Mouse (Mus musculus): Measurements from ENCODE around the gene Capn13. TPM values are rescaled to one million over a fixed set of nuclear protein-coding genes. Genes with fewer than 3 reads are reported as not detected.
"Not testable (repeated sequence)": the region's sequence is repeated elsewhere in the genome, so short reads cannot be mapped to it uniquely, and the experiment has no call there.

Capn13 gene
- total RNA-seq, 1 experiment: not detected

- no peak for DNase-seq (ENCODE audit: low read depth, low spot score)
- no peak overlapping the region for H3K9ac ChIP-seq (ENCODE audit: insufficient read depth, low read depth, low read length, poor library complexity, severe bottlenecking)
- no peak overlapping the region for H3K4me3 ChIP-seq (ENCODE audit: insufficient read depth in 1 of 2, low read depth in 1 of 2, low read length in 2 of 2, poor library complexity in 1 of 2, severe bottlenecking in 1 of 2)
- in situ Hi-C loops (cut with MboI; ENCODE audit: low sequenced_read_pairs in 2 of 2, unreplicated experiment in 2 of 2): no loop called here
- H3K36me3 ChIP-seq (ENCODE audit: control insufficient read depth, insufficient read depth, low read length, poor library complexity, severe bottlenecking): no peaks in the 10 kb centered on the region
- H3K9me3 ChIP-seq (ENCODE audit: control insufficient read depth, insufficient read depth, low read depth, low read length): no peaks in the 10 kb centered on the region
- TF ChIP-seq HCFC1 (IDR thresholded peaks at IDR 0.05; ENCODE audit: borderline replicate concordance, insufficient read depth, low read length) (no peak), CHD2 (IDR thresholded peaks at IDR 0.05; ENCODE audit: low read depth, low read length) (no peak), MAFK (IDR thresholded peaks at IDR 0.05; ENCODE audit: insufficient read depth, low read depth, low read length) (no peak), ZNF384 (IDR thresholded peaks at IDR 0.05; ENCODE audit: low read depth, low read length) (no peak), ZC3H11A (IDR thresholded peaks at IDR 0.05; ENCODE audit: borderline replicate concordance, low read depth, low read length) (no peak)
- H3K27ac ChIP-seq (ENCODE audit: insufficient read depth, low read depth, low read length, poor library complexity, severe bottlenecking): no peak overlapping the region
- no peaks in the 10 kb centered on the region for H3K4me1 ChIP-seq (ENCODE audit: control insufficient read depth in 2 of 2, insufficient read depth in 2 of 2, low read length in 2 of 2, poor library complexity in 1 of 2)
These were observed 107.4 kb downstream of the Capn13 start for GRCm38 (mm10) chr17:73293237-73293636.

DNA sequence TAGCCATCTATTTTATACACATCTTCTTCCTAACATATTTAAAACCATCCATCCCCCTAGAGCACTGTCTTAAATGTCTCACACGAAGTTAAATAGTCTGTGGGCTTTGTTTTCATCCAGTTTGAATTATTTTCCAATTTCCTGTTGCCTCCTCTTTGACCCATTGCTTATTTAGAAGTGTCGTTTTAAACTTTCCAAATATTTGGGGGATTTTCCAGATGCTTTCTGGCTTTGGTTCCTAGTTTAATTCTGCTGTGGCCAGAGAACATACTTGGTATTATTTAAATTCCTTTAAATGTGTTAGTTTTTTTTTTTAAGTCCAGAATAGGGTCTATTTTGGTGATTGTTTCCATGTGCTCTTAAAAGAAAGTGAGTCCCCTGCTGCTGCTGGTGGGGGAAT is 116.4 kb downstream of the Capn13 start:
- in situ Hi-C loops (cut with MboI; ENCODE audit: low sequenced_read_pairs in 2 of 2, unreplicated experiment in 2 of 2): no loop called here
- Histone ChIP-seq H3K9ac (ENCODE audit: insufficient read depth, low read depth, low read length, poor library complexity, severe bottlenecking) (no peak overlapping the region), H3K36me3 (ENCODE audit: control insufficient read depth, insufficient read depth, low read length, poor library complexity, severe bottlenecking) (no peaks in the 10 kb centered on the region), H3K27ac (ENCODE audit: insufficient read depth, low read depth, low read length, poor library complexity, severe bottlenecking) (no peak overlapping the region), H3K9me3 (ENCODE audit: control insufficient read depth, insufficient read depth, low read depth, low read length) (no peaks in the 10 kb centered on the region), H3K4me3 (ENCODE audit: insufficient read depth in 1 of 2, low read depth in 1 of 2, low read length in 2 of 2, poor library complexity in 1 of 2, severe bottlenecking in 1 of 2) (no peak overlapping the region), H3K4me1 (ENCODE audit: control insufficient read depth in 2 of 2, insufficient read depth in 2 of 2, low read length in 2 of 2, poor library complexity in 1 of 2) (no peaks in the 10 kb centered on the region)
- DNase-seq (ENCODE audit: low read depth, low spot score): no peak
- TF ChIP-seq ZNF384 (IDR thresholded peaks at IDR 0.05; ENCODE audit: low read depth, low read length): no peak

GRCm38 (mm10) chr17:73282702-73283101 is 118.0 kb downstream of the Capn13 start:
- in situ Hi-C loops (cut with MboI; ENCODE audit: low sequenced_read_pairs in 2 of 2, unreplicated experiment in 2 of 2); H3K27ac ChIP-seq (ENCODE audit: insufficient read depth, low read depth, low read length, poor library complexity, severe bottlenecking); H3K4me3 ChIP-seq (ENCODE audit: insufficient read depth in 1 of 2, low read depth in 1 of 2, low read length in 2 of 2, poor library complexity in 1 of 2, severe bottlenecking in 1 of 2): not testable (repeated sequence)

GRCm38 (mm10) chr17:73277770-73278169 is 122.9 kb downstream of the Capn13 start:
- H3K36me3 ChIP-seq (ENCODE audit: control insufficient read depth, insufficient read depth, low read length, poor library complexity, severe bottlenecking): no peaks in the 10 kb centered on the region
- DNase-seq (ENCODE audit: low read depth, low spot score): no peak
- no peak for TF ChIP-seq HCFC1 (IDR thresholded peaks at IDR 0.05; ENCODE audit: borderline replicate concordance, insufficient read depth, low read length)
- TF ChIP-seq ZC3H11A (IDR thresholded peaks at IDR 0.05; ENCODE audit: borderline replicate concordance, low read depth, low read length): no peak
- TF ChIP-seq MAFK (IDR thresholded peaks at IDR 0.05; ENCODE audit: insufficient read depth, low read depth, low read length): no peak
- no peak for TF ChIP-seq ZNF384 (IDR thresholded peaks at IDR 0.05; ENCODE audit: low read depth, low read length)
- TF ChIP-seq CHD2 (IDR thresholded peaks at IDR 0.05; ENCODE audit: low read depth, low read length): no peak
- H3K27ac ChIP-seq (ENCODE audit: insufficient read depth, low read depth, low read length, poor library complexity, severe bottlenecking): no peak overlapping the region
- H3K4me3 ChIP-seq (ENCODE audit: insufficient read depth in 1 of 2, low read depth in 1 of 2, low read length in 2 of 2, poor library complexity in 1 of 2, severe bottlenecking in 1 of 2): no peak overlapping the region
- in situ Hi-C loops (cut with MboI; ENCODE audit: low sequenced_read_pairs in 2 of 2, unreplicated experiment in 2 of 2): no loop called here
- no peaks in the 10 kb centered on the region for H3K4me1 ChIP-seq (ENCODE audit: control insufficient read depth in 2 of 2, insufficient read depth in 2 of 2, low read length in 2 of 2, poor library complexity in 1 of 2)
- no peak overlapping the region for H3K9ac ChIP-seq (ENCODE audit: insufficient read depth, low read depth, low read length, poor library complexity, severe bottlenecking)
- H3K9me3 ChIP-seq (ENCODE audit: control insufficient read depth, insufficient read depth, low read depth, low read length): no peaks in the 10 kb centered on the region

More at GRCm38 (mm10) chr17:73282702-73283101, 118.0 kb downstream of the Capn13 start:
- H3K4me1 ChIP-seq (ENCODE audit: control insufficient read depth in 2 of 2, insufficient read depth in 2 of 2, low read length in 2 of 2, poor library complexity in 1 of 2); H3K9ac ChIP-seq (ENCODE audit: insufficient read depth, low read depth, low read length, poor library complexity, severe bottlenecking); H3K9me3 ChIP-seq (ENCODE audit: control insufficient read depth, insufficient read depth, low read depth, low read length); H3K36me3 ChIP-seq (ENCODE audit: control insufficient read depth, insufficient read depth, low read length, poor library complexity, severe bottlenecking); DNase-seq (ENCODE audit: low read depth, low spot score): not testable (repeated sequence)

- H3K4me1 ChIP-seq (ENCODE audit: control insufficient read depth in 2 of 2, insufficient read depth in 2 of 2, low read length in 2 of 2, poor library complexity in 1 of 2): no peaks in the 10 kb centered on the region
- no peak for DNase-seq (ENCODE audit: low read depth, low spot score)
- H3K27ac ChIP-seq (ENCODE audit: insufficient read depth, low read depth, low read length, poor library complexity, severe bottlenecking): no peak overlapping the region
- H3K4me3 ChIP-seq (ENCODE audit: insufficient read depth in 1 of 2, low read depth in 1 of 2, low read length in 2 of 2, poor library complexity in 1 of 2, severe bottlenecking in 1 of 2): no peak overlapping the region
- no peak for TF ChIP-seq ZC3H11A (IDR thresholded peaks at IDR 0.05; ENCODE audit: borderline replicate concordance, low read depth, low read length)
- no peak for TF ChIP-seq HCFC1 (IDR thresholded peaks at IDR 0.05; ENCODE audit: borderline replicate concordance, insufficient read depth, low read length)
- TF ChIP-seq CHD2 (IDR thresholded peaks at IDR 0.05; ENCODE audit: low read depth, low read length): no peak
- TF ChIP-seq ZNF384 (IDR thresholded peaks at IDR 0.05; ENCODE audit: low read depth, low read length): no peak
- TF ChIP-seq MAFK (IDR thresholded peaks at IDR 0.05; ENCODE audit: insufficient read depth, low read depth, low read length): no peak
- H3K36me3 ChIP-seq (ENCODE audit: control insufficient read depth, insufficient read depth, low read length, poor library complexity, severe bottlenecking): no peaks in the 10 kb centered on the region
- no peaks in the 10 kb centered on the region for H3K9me3 ChIP-seq (ENCODE audit: control insufficient read depth, insufficient read depth, low read depth, low read length)
- in situ Hi-C loops (cut with MboI; ENCODE audit: low sequenced_read_pairs in 2 of 2, unreplicated experiment in 2 of 2): no loop called here
- H3K9ac ChIP-seq (ENCODE audit: insufficient read depth, low read depth, low read length, poor library complexity, severe bottlenecking): no peak overlapping the region
These were observed 125.6 kb downstream of the Capn13 start for GRCm38 (mm10) chr17:73275066-73275465.
